Mouse (Mus musculus) embryonic facial prominence, embryonic 10.5 days (tissue): Measurements from ENCODE around the gene Cbs. TPM values are rescaled to one million over a fixed set of nuclear protein-coding genes. Genes with fewer than 3 reads are reported as not detected.

Source experiments
- microRNA-seq: library from miRNA; unstranded; fragments of <30 nt; microRNA quantifications from one replicate; pipeline ENCODE4, GENCODE M21; 2017
- polyA plus RNA-seq: library from polyadenylated mRNA; unstranded; fragments of >200 nt; fragmentation: Nextera tagmentation; extraction: Ambion mirVana; gene quantifications from 2 replicates; pipeline ENCODE4 v1.2.1, GENCODE M21; 2016

Gene Cbs
- polyA plus RNA-seq, 1 experiment from 2014 or later = 2.5 TPM

Small RNAs within 50 kb of the gene (microRNA-seq; reads per million reads assigned to microRNA genes)
- gene Gm24970 = not detected

Other genes starting within 250 kb of the Cbs start
- 67.7 and 73.5 TPM in 2 replicates for gene Wdr4, start 117.3 kb downstream of the Cbs start, polyA plus RNA-seq
- gene Ndufv3, start 117.1 kb downstream of the Cbs start, polyA plus RNA-seq = 242 and 244 TPM in 2 replicates
- 22.9 and 25.1 TPM in 2 replicates for gene Pknox1, start 72.5 kb downstream of the Cbs start, polyA plus RNA-seq
- 464 and 498 TPM in 2 replicates for gene U2af1, start 21.7 kb upstream of the Cbs start, polyA plus RNA-seq
- 0.77 TPM in 1 of 2 replicates, not detected in the other for gene Cryaa, start 40.6 kb upstream of the Cbs start, polyA plus RNA-seq
- 12.7 and 15.5 TPM in 2 replicates for gene Sik1, start 218.6 kb upstream of the Cbs start, polyA plus RNA-seq